27 mouse cellular contexts compared by ENCODE assay signal in the genomic region with DNA sequence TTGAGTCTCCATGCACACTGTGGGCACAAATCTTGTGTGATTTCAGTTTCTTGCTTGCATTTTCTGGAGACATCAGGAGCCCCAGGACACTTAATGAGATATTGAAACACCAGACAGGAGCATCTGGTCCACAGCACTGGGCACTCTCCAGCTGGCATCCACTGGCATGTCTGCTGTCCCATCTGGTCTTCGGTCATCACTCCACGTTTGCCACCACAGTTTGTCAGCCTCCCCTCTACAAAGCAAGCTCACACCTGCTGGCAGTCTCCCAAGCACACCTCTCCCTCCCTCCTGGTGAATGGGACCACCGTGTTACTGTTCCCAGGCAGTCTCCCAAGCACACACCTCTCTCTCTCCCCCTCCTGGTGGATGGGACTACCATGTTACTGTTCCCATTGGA.
DNase-seq lines count a peak whose midpoint lies in the region; ATAC-seq and TF ChIP-seq lines count a peak whose summit lies in the region.
"Had no signal": no experiment of that assay in that cellular context is flagged by ENCODE, and none has a peak within 500 bp of the region (broad histone marks: within the 10 kb centered on the region; RNA-seq: fewer than 3 reads in every experiment).

No protein-coding gene starts in this region.

- DNase-seq in forebrain, postnatal 0 days, result peak; percentile 6
- DNase-seq in layer of hippocampus, postnatal 10 days (ENCODE audit: low spot score in 2 of 2), result peak; percentile 25
- DNase-seq in layer of hippocampus, adult 9-10 months (ENCODE audit: low spot score), result no peak
- DNase-seq in cerebellum, adult 2 months, result peak; percentile 17
- DNase-seq in cerebellum, postnatal 10 days, result peak; percentile 90 to 92
- DNase-seq: adrenal gland, adult 2 months; adrenal gland, postnatal 36 days; B cell, adult 2 months; kidney, adult 8-10 months; kidney, postnatal 4 days; lung, embryonic 14.5 days; lung, postnatal 14 days; right cerebral cortex, postnatal 4 days; thymus, adult 18-20 months; thymus, postnatal 4 days had no signal

- H3K36me3 ChIP-seq in forebrain, postnatal 0 days (ENCODE audit: insufficient read depth), result no peaks in the 10 kb centered on the region
- no peaks in the 10 kb centered on the region for H3K36me3 ChIP-seq in forebrain, embryonic 16.5 days (ENCODE audit: control insufficient read depth, insufficient read depth)
- H3K36me3 ChIP-seq: forebrain, embryonic 12.5 days; hindbrain, embryonic 13.5 days; intestine, embryonic 15.5 days; limb, embryonic 12.5 days; liver, embryonic 15.5 days; midbrain, embryonic 15.5 days; neural tube, embryonic 12.5 days had no signal

- no peak for ATAC-seq in forebrain, postnatal 0 days
- no peak for ATAC-seq in forebrain, embryonic 16.5 days
- ATAC-seq in granulocyte monocyte progenitor cell, adult 5-6 weeks (replicated peaks; ENCODE audit: poor library complexity, severe bottlenecking), result no peak
- ATAC-seq: intestine, embryonic 15.5 days; midbrain, embryonic 15.5 days had no signal

- no peak for TF ChIP-seq POLR2A in cerebellum, adult 2 months (IDR thresholded peaks at IDR 0.05; ENCODE audit: borderline replicate concordance, insufficient read depth, low read length)

- no peaks in the 10 kb centered on the region for H3K27me3 ChIP-seq in forebrain, postnatal 0 days (ENCODE audit: insufficient read depth, low read length)
- H3K27me3 ChIP-seq in forebrain, embryonic 16.5 days (replicated peaks; ENCODE audit: control insufficient read depth, insufficient read depth, low read length), result no peaks in the 10 kb centered on the region
- no peaks in the 10 kb centered on the region for H3K27me3 ChIP-seq in cerebellum, adult 2 months (ENCODE audit: control insufficient read depth, insufficient read depth, low read length)
- H3K27me3 ChIP-seq: forebrain, embryonic 12.5 days; hindbrain, embryonic 13.5 days; intestine, embryonic 15.5 days; limb, embryonic 12.5 days; liver, embryonic 15.5 days; midbrain, embryonic 15.5 days; neural tube, embryonic 12.5 days had no signal

- no peak overlapping the region for H3K4me2 ChIP-seq in forebrain, postnatal 0 days (ENCODE audit: low read depth)
- H3K4me2 ChIP-seq in forebrain, embryonic 16.5 days (ENCODE audit: low read length), result no peak overlapping the region
- H3K4me2 ChIP-seq: forebrain, embryonic 12.5 days; hindbrain, embryonic 13.5 days; intestine, embryonic 15.5 days; limb, embryonic 12.5 days; liver, embryonic 15.5 days; lung, embryonic 14.5 days; midbrain, embryonic 15.5 days; neural tube, embryonic 12.5 days had no signal

- 41% methylated on average over 3 of the region's 3 CpGs for WGBS in forebrain, postnatal 0 days
- WGBS in forebrain, embryonic 16.5 days, result 50% methylated on average over 3 of the region's 3 CpGs
- WGBS in cerebellum, adult 2 months, result 16% methylated on average over 3 of the region's 3 CpGs

- no peaks in the 10 kb centered on the region for H3K4me1 ChIP-seq in forebrain, postnatal 0 days (ENCODE audit: insufficient read depth)
- no peaks in the 10 kb centered on the region for H3K4me1 ChIP-seq in forebrain, embryonic 16.5 days (replicated peaks; ENCODE audit: control insufficient read depth, insufficient read depth, low read length)
- peaks cover 3% of the 10 kb centered on the region for H3K4me1 ChIP-seq in cerebellum, adult 2 months (ENCODE audit: control insufficient read depth, insufficient read depth, low read length)
- H3K4me1 ChIP-seq: forebrain, embryonic 12.5 days; intestine, embryonic 15.5 days; limb, embryonic 12.5 days; liver, embryonic 15.5 days; midbrain, embryonic 15.5 days; neural tube, embryonic 12.5 days had no signal

- no peak for TF ChIP-seq CTCF in forebrain, postnatal 0 days (IDR thresholded peaks at IDR 0.05; ENCODE audit: low read depth)
- TF ChIP-seq CTCF in cerebellum, adult 2 months (IDR thresholded peaks at IDR 0.05; ENCODE audit: borderline replicate concordance, insufficient read depth, low read depth, low read length), result no peak

- H3K9me3 ChIP-seq in forebrain, postnatal 0 days (ENCODE audit: low read length), result no peaks in the 10 kb centered on the region
- no peaks in the 10 kb centered on the region for H3K9me3 ChIP-seq in forebrain, embryonic 16.5 days (ENCODE audit: control insufficient read depth, low read length)
- H3K9me3 ChIP-seq: forebrain, embryonic 12.5 days; hindbrain, embryonic 13.5 days; intestine, embryonic 15.5 days; limb, embryonic 12.5 days; liver, embryonic 15.5 days; midbrain, embryonic 15.5 days; neural tube, embryonic 12.5 days had no signal

- H3K9ac ChIP-seq in forebrain, postnatal 0 days, result no peak overlapping the region
- H3K9ac ChIP-seq in forebrain, embryonic 16.5 days (replicated peaks; ENCODE audit: low read depth, low read length), result no peak overlapping the region
- H3K9ac ChIP-seq: forebrain, embryonic 12.5 days; hindbrain, embryonic 13.5 days; intestine, embryonic 15.5 days; limb, embryonic 12.5 days; liver, embryonic 15.5 days; lung, embryonic 14.5 days; midbrain, embryonic 15.5 days; neural tube, embryonic 12.5 days had no signal

- no peak overlapping the region for H3K4me3 ChIP-seq in forebrain, postnatal 0 days (ENCODE audit: low read depth, low read length)
- H3K4me3 ChIP-seq in forebrain, embryonic 16.5 days (replicated peaks; ENCODE audit: low read length), result no peak overlapping the region
- no peak overlapping the region for H3K4me3 ChIP-seq in cerebellum, adult 2 months (replicated peaks; ENCODE audit: insufficient read depth, low read depth, low read length)
- H3K4me3 ChIP-seq: erythroblast, embryonic 14.5 days; forebrain, embryonic 12.5 days; hindbrain, embryonic 13.5 days; intestine, embryonic 15.5 days; limb, embryonic 12.5 days; liver, embryonic 15.5 days; midbrain, embryonic 15.5 days; neural tube, embryonic 12.5 days had no signal

- no peak overlapping the region for H3K27ac ChIP-seq in forebrain, postnatal 0 days (ENCODE audit: low read depth, low read length)
- H3K27ac ChIP-seq in forebrain, embryonic 16.5 days (ENCODE audit: low read length), result no peak overlapping the region
- no peak overlapping the region for H3K27ac ChIP-seq in cerebellum, adult 2 months (ENCODE audit: insufficient read depth, low read length)
- H3K27ac ChIP-seq: forebrain, embryonic 12.5 days; hindbrain, embryonic 13.5 days; intestine, embryonic 15.5 days; kidney, postnatal 0 days; limb, embryonic 12.5 days; liver, embryonic 15.5 days; midbrain, embryonic 15.5 days; neural tube, embryonic 12.5 days; stomach, postnatal 0 days had no signal
